Mouse (Mus musculus) spleen, embryonic (tissue): ENCODE measurements around the gene Celsr1.

Experiments
- CTCF ChIA-PET: fragments of 350-600 bp; sonication (Branson Sonifier 250); formaldehyde crosslinking; loops from one replicate; lab custom pipeline; 2022; lab: Charles Lee

The Celsr1 gene

GRCm38 (mm10) chr15:85969707-85970153 lies 63.8 kb downstream of the Celsr1 start:
- CTCF ChIA-PET = no interaction called here

DNA sequence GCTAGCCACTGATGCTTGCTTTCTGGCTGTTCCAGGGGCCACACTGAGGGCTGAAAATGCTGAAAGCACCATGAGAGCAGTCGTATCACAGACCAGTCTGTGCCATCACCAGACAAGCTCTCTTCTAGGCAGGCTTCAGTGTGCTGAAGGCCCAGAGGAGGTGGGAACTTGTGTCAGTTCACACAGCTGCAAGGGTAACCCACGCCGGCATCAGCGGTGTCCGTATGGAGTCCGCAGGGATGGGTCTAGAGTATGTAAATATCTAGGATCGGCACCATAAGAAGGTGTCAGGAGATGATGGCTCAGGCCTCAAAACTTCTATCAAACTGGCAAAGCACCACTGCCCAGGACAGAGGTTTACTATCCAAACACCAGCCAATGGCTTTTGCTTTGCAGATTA lies 64.3 kb downstream of the Celsr1 start:
- CTCF ChIA-PET = no interaction called here

GRCm38 (mm10) chr15:85966032-85966431 lies 67.5 kb downstream of the Celsr1 start:
- CTCF ChIA-PET = no interaction called here

- CTCF ChIA-PET = no interaction called here
Observed at GRCm38 (mm10) chr15:85963279-85963840, 70.2 kb downstream of the Celsr1 start.

DNA sequence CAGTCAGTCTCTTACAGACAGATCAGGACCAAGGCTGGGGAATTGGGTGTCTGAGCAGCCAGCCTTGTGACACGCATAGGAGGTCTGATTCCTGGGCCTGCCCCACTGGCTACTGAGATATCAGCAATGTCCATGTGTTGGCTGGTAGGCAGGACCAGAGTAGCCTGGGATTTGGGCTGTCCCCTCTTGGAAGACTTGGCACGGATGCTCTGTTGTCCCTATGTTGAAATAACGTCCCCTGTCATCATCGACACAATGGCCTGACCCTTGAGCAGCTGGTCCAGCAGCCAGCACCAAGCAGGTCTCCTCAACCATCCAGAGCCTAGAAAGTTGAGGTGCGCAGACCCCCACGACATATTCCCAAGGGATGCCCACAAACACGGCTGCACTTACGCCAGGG lies 70.9 kb downstream of the Celsr1 start:
- CTCF ChIA-PET = interaction anchor here (0.6 kb wide), 1 partner anchor 89 kb away, joined by 3 read pairs; no protein-coding TSS in a partner anchor

DNA sequence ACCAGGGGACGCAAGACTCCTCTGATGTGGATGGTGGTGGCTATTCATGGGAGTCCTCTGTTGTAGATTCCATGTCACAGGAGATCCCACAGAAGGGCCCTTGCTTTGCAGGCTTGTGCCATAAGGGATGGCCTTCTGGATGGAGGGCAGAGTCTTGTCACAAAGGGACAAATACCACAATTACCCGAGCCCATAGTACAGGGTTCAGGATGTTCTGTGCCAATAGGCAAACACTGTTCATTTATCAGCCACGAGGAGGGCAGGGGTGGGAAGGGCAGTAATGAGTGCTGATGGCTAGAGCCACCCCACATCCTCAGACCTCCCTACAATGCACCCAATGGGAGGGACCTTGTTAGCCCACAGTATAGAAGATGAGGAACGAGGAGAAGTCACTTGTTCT lies 71.9 kb downstream of the Celsr1 start:
- CTCF ChIA-PET = no interaction called here

DNA sequence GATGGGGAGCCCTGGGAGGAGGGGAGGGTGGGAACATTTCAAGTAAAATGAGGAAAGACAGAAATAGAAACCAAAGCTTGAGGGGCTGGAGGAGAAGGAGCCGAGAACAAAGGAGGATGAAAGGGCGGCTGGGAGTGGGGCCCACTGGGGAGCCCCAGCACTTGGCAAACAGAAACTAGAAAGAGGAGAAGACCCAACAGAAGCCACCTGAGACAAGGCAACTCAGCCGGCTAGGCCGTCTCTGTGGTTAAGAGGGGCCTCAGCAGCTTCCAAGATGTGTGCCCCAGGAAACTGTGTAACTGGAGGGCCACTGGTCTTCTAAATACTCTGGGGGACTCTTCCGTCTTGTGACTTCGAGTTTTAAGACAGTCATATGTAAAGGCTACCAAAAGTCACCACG lies 72.4 kb downstream of the Celsr1 start:
- CTCF ChIA-PET = no interaction called here

GRCm38 (mm10) chr15:85956202-85956601 lies 77.4 kb downstream of the Celsr1 start:
- CTCF ChIA-PET = no interaction called here

- CTCF ChIA-PET = no interaction called here
Observed at GRCm38 (mm10) chr15:85953458-85953857, 80.1 kb downstream of the Celsr1 start.

DNA sequence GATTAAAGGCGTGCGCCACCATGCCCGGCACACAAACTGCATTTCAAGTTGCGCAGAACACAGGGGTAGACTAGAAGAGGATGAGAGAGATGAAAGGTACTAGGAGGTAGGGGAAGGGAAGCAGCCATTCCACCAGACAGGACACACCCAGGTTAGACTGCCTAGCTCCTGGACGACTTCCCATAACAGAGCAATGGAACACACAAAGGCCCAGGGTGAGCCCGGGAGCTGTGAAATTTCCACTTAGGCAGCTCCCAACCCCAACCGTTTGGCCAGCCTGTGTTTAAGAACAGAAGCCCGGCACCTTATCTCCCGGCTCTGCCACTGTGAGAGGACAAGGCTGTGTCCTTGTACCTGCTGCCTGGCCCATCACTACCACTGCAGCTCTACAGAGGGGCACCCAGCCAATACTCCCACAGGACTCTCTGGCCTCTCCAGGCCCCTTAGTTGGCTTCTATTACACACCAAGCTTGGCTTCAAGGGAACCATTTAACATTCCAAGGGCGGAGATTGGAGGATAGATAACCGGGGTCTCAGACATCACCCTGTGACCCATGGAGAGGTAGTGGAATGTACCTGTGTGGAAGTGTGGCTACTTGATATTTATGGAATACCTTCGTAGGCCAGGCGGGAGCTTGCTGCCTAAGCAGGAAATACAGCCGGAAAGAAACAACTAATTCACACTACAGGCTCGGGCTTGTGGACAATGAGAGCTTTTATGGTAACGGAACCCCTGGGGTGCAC lies 84.0 kb downstream of the Celsr1 start:
- CTCF ChIA-PET = interaction anchor here (0.7 kb wide), 1 partner anchor 15 kb away, joined by 3 read pairs; no protein-coding TSS in a partner anchor

GRCm38 (mm10) chr15:85947967-85948366 lies 85.6 kb downstream of the Celsr1 start:
- CTCF ChIA-PET = interaction anchor here (0.7 kb wide), 1 partner anchor 61 kb away, joined by 3 read pairs; no protein-coding TSS in a partner anchor

GRCm38 (mm10) chr15:85947541-85947940 lies 86.0 kb downstream of the Celsr1 start:
- CTCF ChIA-PET = interaction anchor here (0.7 kb wide), 1 partner anchor 60 kb away, joined by 3 read pairs; no protein-coding TSS in a partner anchor

GRCm38 (mm10) chr15:85935627-85936049 lies 97.9 kb downstream of the Celsr1 start:
- CTCF ChIA-PET = interaction anchor here (1.0 kb wide), 1 partner anchor 21 kb away, joined by 3 read pairs; no protein-coding TSS in a partner anchor

DNA sequence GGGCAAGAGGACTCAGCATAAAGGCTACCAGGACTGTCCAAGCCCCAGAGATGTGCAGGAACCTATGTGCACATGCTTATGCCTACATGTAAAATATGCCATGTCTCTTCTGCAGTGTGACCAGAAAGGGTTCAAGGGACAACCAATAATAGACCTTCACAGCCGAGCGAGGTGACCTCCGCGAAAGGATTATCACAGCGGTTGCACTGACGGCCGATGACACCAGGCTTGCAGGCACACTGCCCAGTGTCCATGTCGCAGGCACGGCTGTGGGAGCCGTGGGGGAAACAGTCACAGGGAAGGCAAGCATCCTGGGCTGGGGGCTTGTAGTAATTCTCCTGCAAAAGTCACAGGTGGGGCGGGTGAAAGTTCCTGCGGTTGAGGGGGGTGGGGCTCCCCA lies 105.4 kb downstream of the Celsr1 start:
- CTCF ChIA-PET = no interaction called here

- CTCF ChIA-PET = no interaction called here
Observed at GRCm38 (mm10) chr15:85921855-85922254, 111.7 kb downstream of the Celsr1 start.

DNA sequence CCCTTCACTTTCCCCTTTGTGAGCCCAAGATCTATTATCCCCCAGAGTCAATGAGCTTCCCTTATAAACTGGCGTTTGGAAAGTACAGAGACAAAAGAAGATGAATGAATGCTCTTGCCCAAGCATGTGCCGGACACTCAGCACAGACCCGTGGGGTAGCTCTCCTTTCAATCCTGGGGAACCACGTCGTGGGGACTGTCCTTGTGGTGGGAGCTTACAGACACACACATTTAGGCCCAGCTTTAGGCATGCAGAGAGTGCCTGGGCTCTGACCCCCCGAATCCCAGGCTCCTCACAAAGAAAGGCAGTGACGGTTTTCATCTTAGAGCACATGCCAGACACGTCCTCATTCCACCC lies 113.7 kb downstream of the Celsr1 start:
- CTCF ChIA-PET = no interaction called here

DNA sequence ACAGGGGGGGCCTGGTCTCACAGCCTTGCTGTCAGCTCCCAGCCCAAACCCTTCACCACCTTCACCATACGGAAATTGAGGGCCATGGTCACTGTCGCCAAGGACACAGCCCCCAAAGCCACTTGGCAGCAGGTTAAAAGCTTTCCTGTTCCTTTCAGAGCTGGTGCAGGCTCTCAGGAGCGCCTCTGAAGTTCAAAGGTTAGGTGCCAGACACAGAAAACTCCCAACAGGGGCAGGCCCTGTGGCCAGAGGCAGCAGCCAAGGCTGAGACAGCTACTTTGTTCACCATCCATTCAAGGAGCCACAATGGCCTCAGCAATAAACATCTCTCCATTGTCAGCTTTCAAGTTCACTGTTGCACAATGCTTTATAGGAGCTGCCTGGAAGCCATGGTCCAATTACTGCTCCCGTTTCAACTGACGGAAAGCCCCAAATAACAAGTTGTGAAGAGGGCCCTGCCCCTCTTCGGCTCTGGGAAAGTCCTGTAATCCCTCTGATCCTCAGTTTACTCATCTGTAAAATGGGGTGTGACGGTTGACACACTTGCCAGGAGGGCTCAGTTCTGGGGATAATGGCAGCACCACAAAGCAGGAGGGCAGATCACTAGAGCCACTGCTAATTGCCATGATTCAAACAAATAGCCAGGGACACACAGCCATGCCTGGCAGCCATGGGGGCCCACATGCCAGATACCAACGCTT lies 114.2 kb downstream of the Celsr1 start:
- CTCF ChIA-PET = interaction anchor here (0.6 kb wide), 1 partner anchor 119 kb away, joined by 6 read pairs; no protein-coding TSS in a partner anchor

GRCm38 (mm10) chr15:85913605-85914004 lies 120.0 kb downstream of the Celsr1 start:
- CTCF ChIA-PET = interaction anchor here (0.5 to 0.7 kb wide), 4 partner anchors 15 to 274 kb away, joined by 3 to 6 read pairs (median 4); no protein-coding TSS in a partner anchor

DNA sequence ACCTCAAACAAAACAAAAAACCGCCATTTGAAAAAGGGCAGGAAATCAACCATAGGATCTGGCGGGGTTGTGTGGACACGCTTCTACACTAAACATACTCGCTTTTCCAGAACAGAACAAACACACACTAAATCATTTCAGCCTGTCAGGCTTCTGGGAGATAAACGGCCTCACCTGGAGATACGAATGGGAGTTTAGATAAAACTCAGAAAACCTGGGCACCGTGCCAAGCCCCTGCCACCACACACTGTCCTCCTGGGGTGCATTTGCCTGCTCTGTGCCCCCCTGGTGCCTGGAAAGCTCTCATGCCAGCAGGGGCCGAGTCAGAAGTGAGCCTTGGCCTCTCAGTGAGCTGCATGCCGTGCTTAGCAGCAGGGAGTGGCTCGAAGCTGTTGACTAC lies 123.6 kb downstream of the Celsr1 start:
- CTCF ChIA-PET = no interaction called here

- CTCF ChIA-PET = no interaction called here
Observed at GRCm38 (mm10) chr15:85909492-85909829, 124.1 kb downstream of the Celsr1 start.

DNA sequence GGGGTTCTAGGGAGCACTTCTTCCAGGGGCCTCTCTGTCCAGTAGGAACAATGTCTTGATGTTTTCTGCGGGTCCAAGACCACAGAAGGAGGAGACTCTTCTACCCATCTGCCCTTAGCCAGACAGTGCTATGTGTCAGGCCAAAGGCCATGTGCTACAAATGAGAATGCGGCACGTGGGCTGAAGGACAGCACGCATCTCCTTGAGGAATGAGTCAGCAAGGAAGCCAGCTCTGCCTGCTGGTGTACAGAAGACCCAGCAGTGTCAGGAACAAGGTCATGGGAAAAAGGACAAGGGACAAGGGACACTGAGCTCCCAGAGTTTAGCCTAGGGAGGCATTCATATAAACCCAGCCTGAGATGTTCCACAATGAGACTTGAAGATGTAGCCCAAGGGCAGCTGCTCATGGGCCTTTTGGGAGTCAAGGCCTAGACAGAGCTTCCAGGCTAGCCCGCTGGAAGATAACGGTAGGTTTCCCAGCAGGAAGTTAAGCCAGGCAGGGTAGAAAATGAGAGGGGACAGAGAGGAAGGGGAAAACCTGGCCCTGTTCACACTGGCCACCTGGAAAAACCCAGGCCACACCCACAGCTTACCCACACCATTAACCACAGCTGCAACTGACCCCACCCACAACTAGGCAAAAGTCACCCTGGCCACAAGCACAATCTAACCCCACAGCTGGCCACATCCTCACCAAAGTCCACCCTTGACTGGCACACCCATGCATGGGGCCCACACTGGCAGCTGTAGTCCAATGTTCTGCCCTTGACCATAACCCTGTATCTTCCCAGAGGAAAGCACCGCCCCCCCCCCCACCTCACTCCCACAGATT lies 124.7 kb downstream of the Celsr1 start:
- CTCF ChIA-PET = no interaction called here
